Mouse (Mus musculus): Measurements from ENCODE around the gene Cntf. TPM values are rescaled to one million over a fixed set of nuclear protein-coding genes. Genes with fewer than 3 reads are reported as not detected.

Gene Cntf
- polyA plus RNA-seq, 1 experiment = 3.8 TPM

DNA sequence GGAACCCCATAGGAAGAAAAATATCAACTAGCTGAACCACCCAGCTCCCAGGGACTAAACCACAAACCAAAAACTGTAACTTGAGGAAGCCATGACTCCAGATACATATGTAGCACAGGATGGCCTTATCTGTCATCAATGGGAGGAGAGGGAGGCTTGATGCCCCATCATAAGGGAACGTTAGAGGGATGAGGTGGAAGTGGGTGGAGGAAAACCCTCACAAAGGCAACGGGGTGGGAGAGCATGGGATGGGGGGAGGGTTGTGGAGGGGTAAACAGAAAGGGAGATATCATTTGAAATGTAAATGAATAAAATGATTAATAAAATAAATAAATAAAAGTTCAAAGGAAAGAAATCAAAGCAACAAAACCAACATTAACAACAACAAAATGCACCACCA is 45.0 kb downstream of the Cntf start:
- Histone ChIP-seq H3K4me1 (ENCODE audit: control insufficient read depth, insufficient read depth, low read length) (no peaks in the 10 kb centered on the region), H3K4me3 (replicated peaks; ENCODE audit: insufficient read depth, low read depth, low read length) (no peak overlapping the region), H3K27me3 (ENCODE audit: control insufficient read depth, insufficient read depth, low read length) (no peaks in the 10 kb centered on the region), H3K27ac (ENCODE audit: insufficient read depth, low read length) (no peak overlapping the region)
- DNase-seq = no peak
- 67% methylated on average over 2 of the region's 2 CpGs for WGBS
- no peak for TF ChIP-seq POLR2A (IDR thresholded peaks at IDR 0.05; ENCODE audit: borderline replicate concordance, insufficient read depth, low read length)
- TF ChIP-seq CTCF (IDR thresholded peaks at IDR 0.05; ENCODE audit: borderline replicate concordance, insufficient read depth, low read depth, low read length) = no peak

DNA sequence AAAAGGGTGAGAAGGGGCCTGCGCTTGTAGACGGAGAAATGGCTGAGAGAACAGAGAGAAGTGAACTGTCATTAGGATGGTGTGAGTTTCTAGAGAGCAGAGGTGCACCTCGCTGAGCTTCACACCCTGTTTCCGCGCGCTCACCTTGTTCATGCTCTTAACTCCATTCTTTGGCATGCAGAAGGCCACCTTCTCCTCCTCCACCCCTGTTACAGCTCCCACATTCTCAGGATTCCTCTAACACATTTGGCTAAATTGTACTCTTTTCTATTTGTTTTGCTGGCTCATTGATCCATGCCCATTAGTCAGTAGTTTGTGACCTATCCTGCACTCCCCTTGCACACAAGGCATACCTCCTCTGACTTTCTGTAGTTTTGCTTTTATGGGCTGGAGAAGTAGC is 46.2 kb downstream of the Cntf start:
- no peaks in the 10 kb centered on the region for H3K4me1 ChIP-seq (ENCODE audit: control insufficient read depth, insufficient read depth, low read length)
- DNase-seq = no peak
- no peak overlapping the region for H3K27ac ChIP-seq (ENCODE audit: insufficient read depth, low read length)
- WGBS = 90% methylated on average over 6 of the region's 6 CpGs
- TF ChIP-seq POLR2A (IDR thresholded peaks at IDR 0.05; ENCODE audit: borderline replicate concordance, insufficient read depth, low read length) (no peak), CTCF (IDR thresholded peaks at IDR 0.05; ENCODE audit: borderline replicate concordance, insufficient read depth, low read depth, low read length) (no peak)
- H3K4me3 ChIP-seq (replicated peaks; ENCODE audit: insufficient read depth, low read depth, low read length) = no peak overlapping the region
- no peaks in the 10 kb centered on the region for H3K27me3 ChIP-seq (ENCODE audit: control insufficient read depth, insufficient read depth, low read length)

Other genes with a start within 250 kb of the Cntf start
- 0.46 and 0.65 TPM in 2 replicates for gene Fam111a, start 219.9 kb downstream of the Cntf start, polyA plus RNA-seq (2012; rRNA removed)
- 0.16 and 0.35 TPM in 2 replicates for gene Gm4952, start 165.7 kb downstream of the Cntf start, polyA plus RNA-seq (2012; rRNA removed)
- 0.46 and 0.70 TPM in 2 replicates for gene Glyat, start 132.3 kb downstream of the Cntf start, polyA plus RNA-seq (2012; rRNA removed)
- not detected in 2 replicates for gene Olfr1442, start 95.2 kb downstream of the Cntf start, polyA plus RNA-seq (2012; rRNA removed)
- not detected in 2 replicates for gene Olfr1443, start 87.5 kb downstream of the Cntf start, polyA plus RNA-seq (2012; rRNA removed)
- not detected in 2 replicates for gene Keg1, start 69.8 kb downstream of the Cntf start, polyA plus RNA-seq (2012; rRNA removed)
- gene Zfp91, start 30.5 kb upstream of the Cntf start, polyA plus RNA-seq (2012; rRNA removed) = 57.6 TPM in 2 replicates
- gene Lpxn, start 30.6 kb upstream of the Cntf start, polyA plus RNA-seq (2012; rRNA removed) = 0.95 and 1.1 TPM in 2 replicates
- not detected in 2 replicates for gene Gm5244, start 81.0 kb upstream of the Cntf start, polyA plus RNA-seq (2012; rRNA removed)
- not detected in 2 replicates for gene Olfr1444, start 91.7 kb upstream of the Cntf start, polyA plus RNA-seq (2012; rRNA removed)
- not detected in 2 replicates for gene Olfr1445, start 118.2 kb upstream of the Cntf start, polyA plus RNA-seq (2012; rRNA removed)
- gene Olfr1446, start 127.9 kb upstream of the Cntf start, polyA plus RNA-seq (2012; rRNA removed) = not detected in 2 replicates
- not detected in 2 replicates for gene Olfr1447, start 138.1 kb upstream of the Cntf start, polyA plus RNA-seq (2012; rRNA removed)
- not detected in 2 replicates for gene Olfr1448, start 158.8 kb upstream of the Cntf start, polyA plus RNA-seq (2012; rRNA removed)
- not detected in 2 replicates for gene Olfr1449, start 165.2 kb upstream of the Cntf start, polyA plus RNA-seq (2012; rRNA removed)
- not detected in 2 replicates for gene Olfr1450, start 184.6 kb upstream of the Cntf start, polyA plus RNA-seq (2012; rRNA removed)
- not detected in 2 replicates for gene Olfr1451, start 229.4 kb upstream of the Cntf start, polyA plus RNA-seq (2012; rRNA removed)